Mouse (Mus musculus): ENCODE measurements around the gene Ttc41. TPM values are rescaled to one million over a fixed set of nuclear protein-coding genes. Genes with fewer than 3 reads are reported as not detected.
A peak's percentile ranks its signal among the peaks of the same experiment; 100 is the strongest.

Gene Ttc41
- total and polyA plus RNA-seq, 2 experiments from 2014 or later: 1.4 to 2.2 TPM

- ATAC-seq: no peak
- no peaks in the 10 kb centered on the region for H3K27me3 ChIP-seq (ENCODE audit: insufficient read depth, low read length)
- peak; percentile 34 for DNase-seq (ENCODE audit: low spot score)
- WGBS: 35% methylated on average over 4 of the region's 4 CpGs
- no peak overlapping the region for H3K27ac ChIP-seq
- no peak for TF ChIP-seq CTCF (IDR thresholded peaks at IDR 0.05; ENCODE audit: low read depth)
- H3K9ac ChIP-seq (replicated peaks; ENCODE audit: low read length): no peak overlapping the region
- H3K36me3 ChIP-seq (ENCODE audit: insufficient read depth, low read length): peaks cover 46% of the 10 kb centered on the region
- peaks cover 15% of the 10 kb centered on the region for H3K4me1 ChIP-seq (ENCODE audit: insufficient read depth, low read length)
- H3K4me3 ChIP-seq (ENCODE audit: low read length): no peak overlapping the region
- H3K9me3 ChIP-seq (ENCODE audit: low read length): no peaks in the 10 kb centered on the region
- no peak overlapping the region for H3K4me2 ChIP-seq (ENCODE audit: low read depth, low read length)
Measured at GRCm38 (mm10) chr10:86702312-86702920, 3.2 kb upstream of the Ttc41 start.

DNA sequence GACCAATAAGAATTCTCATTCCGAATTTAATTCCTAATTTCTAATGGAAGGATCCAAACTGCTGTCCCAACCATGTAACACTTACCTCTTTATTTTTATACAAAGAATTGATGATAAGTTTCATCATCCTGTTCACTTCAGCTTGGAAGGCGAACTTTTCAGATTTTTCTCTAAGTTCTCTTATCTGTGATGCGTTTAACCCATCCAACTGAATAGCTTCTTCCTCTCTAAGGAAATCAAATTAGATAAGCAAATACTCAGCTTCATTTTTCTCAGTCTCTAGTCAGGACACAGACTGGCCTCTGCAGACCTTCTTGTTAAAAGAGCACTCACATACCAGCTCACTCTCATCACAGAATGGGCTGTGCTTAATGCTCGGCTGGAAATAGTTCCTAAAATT is 2.2 kb upstream of the Ttc41 start:
- Histone ChIP-seq H3K4me3 (ENCODE audit: low read length) (peak overlapping the region; percentile 90), H3K4me1 (ENCODE audit: insufficient read depth, low read length) (peaks cover 15% of the 10 kb centered on the region), H3K4me2 (ENCODE audit: low read depth, low read length) (peak overlapping the region; percentile 96), H3K27ac (no peak overlapping the region), H3K36me3 (ENCODE audit: insufficient read depth, low read length) (peaks cover 36% of the 10 kb centered on the region), H3K9me3 (ENCODE audit: low read length) (no peaks in the 10 kb centered on the region), H3K27me3 (ENCODE audit: insufficient read depth, low read length) (no peaks in the 10 kb centered on the region), H3K9ac (replicated peaks; ENCODE audit: low read length) (peak overlapping the region; percentile 89; the same call in 1 of the 2 replicates)
- 70% methylated on average over 4 of the region's 4 CpGs for WGBS
- no peak for TF ChIP-seq CTCF (IDR thresholded peaks at IDR 0.05; ENCODE audit: low read depth)
- no peak for DNase-seq (ENCODE audit: low spot score)
- no peak for ATAC-seq

DNA sequence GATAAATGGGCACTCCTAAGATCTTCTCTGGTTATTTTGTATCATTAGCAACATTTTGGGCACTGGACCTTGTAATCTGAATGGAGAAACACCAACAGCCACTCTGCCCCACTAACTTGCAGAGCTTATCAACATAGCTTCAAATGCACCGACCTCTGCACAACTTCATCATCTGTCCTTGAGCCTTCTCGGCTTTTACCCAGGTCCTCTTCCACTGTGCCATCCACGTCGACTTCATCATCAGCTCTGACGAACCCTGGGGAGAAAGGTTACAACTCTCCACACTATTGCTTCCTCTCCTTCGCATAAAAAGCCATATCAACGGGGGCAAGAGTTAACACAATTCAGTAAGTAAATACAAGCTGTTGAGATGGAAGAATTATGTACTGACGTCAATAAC is 1.5 kb upstream of the Ttc41 start:
- H3K27ac ChIP-seq: no peak overlapping the region; the same call in 1 of the 2 replicates
- no peak for ATAC-seq
- H3K9me3 ChIP-seq (ENCODE audit: low read length): no peaks in the 10 kb centered on the region
- H3K9ac ChIP-seq (replicated peaks; ENCODE audit: low read length): peak overlapping the region; percentile 89
- H3K4me1 ChIP-seq (ENCODE audit: insufficient read depth, low read length): peaks cover 15% of the 10 kb centered on the region
- WGBS: 4% methylated on average over 8 of the region's 8 CpGs
- H3K4me2 ChIP-seq (ENCODE audit: low read depth, low read length): peak overlapping the region; percentile 96
- peak overlapping the region; percentile 90 for H3K4me3 ChIP-seq (ENCODE audit: low read length)
- no peak for TF ChIP-seq CTCF (IDR thresholded peaks at IDR 0.05; ENCODE audit: low read depth)
- H3K36me3 ChIP-seq (ENCODE audit: insufficient read depth, low read length): peaks cover 33% of the 10 kb centered on the region; the same call in 1 of the 2 replicates
- no peaks in the 10 kb centered on the region for H3K27me3 ChIP-seq (ENCODE audit: insufficient read depth, low read length)
- DNase-seq (ENCODE audit: low spot score): no peak

GRCm38 (mm10) chr10:86704589-86705191 is 921 bp upstream of the Ttc41 start:
- peaks cover 15% of the 10 kb centered on the region for H3K4me1 ChIP-seq (ENCODE audit: insufficient read depth, low read length)
- H3K27ac ChIP-seq: peak overlapping the region; percentile 95
- peak; percentile 54 for DNase-seq (ENCODE audit: low spot score)

DNA sequence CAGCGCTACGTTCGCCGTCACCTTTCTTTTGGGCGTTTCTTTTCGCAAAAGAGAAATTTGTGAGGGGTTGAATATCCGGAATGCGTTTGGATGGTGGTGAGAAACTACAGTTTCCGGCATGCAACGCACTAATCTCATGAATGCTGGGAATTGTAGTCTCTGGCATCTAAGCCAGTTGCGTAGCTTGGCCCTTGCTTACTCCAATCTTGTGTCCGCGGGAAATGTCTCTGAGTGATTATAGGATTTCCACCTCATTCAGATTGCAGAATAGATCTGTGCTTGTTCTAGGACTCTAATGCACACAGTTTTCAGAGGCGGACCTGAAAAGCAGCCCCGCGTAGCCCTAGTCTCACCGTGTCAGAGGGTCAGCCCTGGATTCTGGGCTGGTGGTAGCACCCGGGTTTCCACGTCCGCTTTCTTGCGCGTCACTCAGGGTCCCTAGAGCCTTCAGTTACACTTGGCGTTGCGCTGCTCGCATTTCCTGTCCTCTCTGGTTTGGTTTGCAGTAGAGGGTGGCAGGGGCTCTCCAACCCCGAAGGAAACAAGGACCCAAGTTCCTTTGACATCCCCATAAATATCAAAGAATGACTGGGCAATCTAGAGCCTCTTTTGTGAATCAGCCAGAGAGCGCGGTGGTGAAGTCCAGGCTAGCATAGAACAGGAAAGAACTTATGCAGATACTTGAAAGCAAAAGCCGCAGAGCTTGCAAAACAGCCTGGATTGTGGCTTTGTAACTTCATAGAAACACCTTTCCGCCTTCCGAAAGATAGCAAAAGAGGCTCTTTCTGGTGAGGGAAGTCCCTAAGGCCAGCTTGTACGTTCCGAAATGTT is 526 bp downstream of the Ttc41 start:
- Histone ChIP-seq H3K4me2 (ENCODE audit: low read depth, low read length) (peak overlapping the region; percentile 96), H3K9ac (replicated peaks; ENCODE audit: low read length) (peak overlapping the region; percentile 61), H3K4me3 (ENCODE audit: low read length) (peak overlapping the region; percentile 90), H3K27ac (peak overlapping the region; percentile 95), H3K4me1 (ENCODE audit: insufficient read depth, low read length) (peaks cover 15% of the 10 kb centered on the region), H3K9me3 (ENCODE audit: low read length) (no peaks in the 10 kb centered on the region), H3K36me3 (ENCODE audit: insufficient read depth, low read length) (peaks cover 20% of the 10 kb centered on the region; the same call in 1 of the 2 replicates), H3K27me3 (ENCODE audit: insufficient read depth, low read length) (no peaks in the 10 kb centered on the region)
- TF ChIP-seq CTCF (IDR thresholded peaks at IDR 0.05; ENCODE audit: low read depth): peak; percentile 10; the same call in 1 of the 2 replicates
- ATAC-seq (peak; percentile 89), DNase-seq (ENCODE audit: low spot score) (peak; percentile 87)
- 5% methylated on average over 33 of the region's 33 CpGs for WGBS

More at GRCm38 (mm10) chr10:86704589-86705191, 921 bp upstream of the Ttc41 start:
- H3K36me3 ChIP-seq (ENCODE audit: insufficient read depth, low read length): peaks cover 33% of the 10 kb centered on the region; the same call in 1 of the 2 replicates
- peak; percentile 32; the same call in 1 of the 2 replicates for TF ChIP-seq CTCF (IDR thresholded peaks at IDR 0.05; ENCODE audit: low read depth)
- peak overlapping the region; percentile 96 for H3K4me2 ChIP-seq (ENCODE audit: low read depth, low read length)
- H3K4me3 ChIP-seq (ENCODE audit: low read length): peak overlapping the region; percentile 90
- H3K27me3 ChIP-seq (ENCODE audit: insufficient read depth, low read length): no peaks in the 10 kb centered on the region
- ATAC-seq: no peak
- H3K9ac ChIP-seq (replicated peaks; ENCODE audit: low read length): peak overlapping the region; percentile 89
- under 1% methylated on average over 33 of the region's 33 CpGs for WGBS
- no peaks in the 10 kb centered on the region for H3K9me3 ChIP-seq (ENCODE audit: low read length)

- DNase-seq (ENCODE audit: low spot score) (no peak), ATAC-seq (no peak)
- H3K27me3 ChIP-seq (ENCODE audit: insufficient read depth, low read length): no peaks in the 10 kb centered on the region
- no peak overlapping the region for H3K4me3 ChIP-seq (ENCODE audit: low read length)
- H3K27ac ChIP-seq: peak overlapping the region; percentile 95; the same call in 1 of the 2 replicates
- peaks cover 12% of the 10 kb centered on the region; the same call in 1 of the 2 replicates for H3K36me3 ChIP-seq (ENCODE audit: insufficient read depth, low read length)
- 85% methylated on average over 3 of the region's 3 CpGs for WGBS
- H3K4me2 ChIP-seq (ENCODE audit: low read depth, low read length): no peak overlapping the region
- no peak for TF ChIP-seq CTCF (IDR thresholded peaks at IDR 0.05; ENCODE audit: low read depth)
- peaks cover 15% of the 10 kb centered on the region for H3K4me1 ChIP-seq (ENCODE audit: insufficient read depth, low read length)
- H3K9ac ChIP-seq (replicated peaks; ENCODE audit: low read length): no peak overlapping the region
- no peaks in the 10 kb centered on the region for H3K9me3 ChIP-seq (ENCODE audit: low read length)
Measured at GRCm38 (mm10) chr10:86707134-86707533, 1.5 kb downstream of the Ttc41 start.
